Mouse (Mus musculus): ENCODE measurements around the gene Hyal3. TPM values are rescaled to one million over a fixed set of nuclear protein-coding genes. Genes with fewer than 3 reads are reported as not detected.

Hyal3 gene
- polyA plus RNA-seq, 1 experiment from 2014 or later: 1.7 TPM

DNA sequence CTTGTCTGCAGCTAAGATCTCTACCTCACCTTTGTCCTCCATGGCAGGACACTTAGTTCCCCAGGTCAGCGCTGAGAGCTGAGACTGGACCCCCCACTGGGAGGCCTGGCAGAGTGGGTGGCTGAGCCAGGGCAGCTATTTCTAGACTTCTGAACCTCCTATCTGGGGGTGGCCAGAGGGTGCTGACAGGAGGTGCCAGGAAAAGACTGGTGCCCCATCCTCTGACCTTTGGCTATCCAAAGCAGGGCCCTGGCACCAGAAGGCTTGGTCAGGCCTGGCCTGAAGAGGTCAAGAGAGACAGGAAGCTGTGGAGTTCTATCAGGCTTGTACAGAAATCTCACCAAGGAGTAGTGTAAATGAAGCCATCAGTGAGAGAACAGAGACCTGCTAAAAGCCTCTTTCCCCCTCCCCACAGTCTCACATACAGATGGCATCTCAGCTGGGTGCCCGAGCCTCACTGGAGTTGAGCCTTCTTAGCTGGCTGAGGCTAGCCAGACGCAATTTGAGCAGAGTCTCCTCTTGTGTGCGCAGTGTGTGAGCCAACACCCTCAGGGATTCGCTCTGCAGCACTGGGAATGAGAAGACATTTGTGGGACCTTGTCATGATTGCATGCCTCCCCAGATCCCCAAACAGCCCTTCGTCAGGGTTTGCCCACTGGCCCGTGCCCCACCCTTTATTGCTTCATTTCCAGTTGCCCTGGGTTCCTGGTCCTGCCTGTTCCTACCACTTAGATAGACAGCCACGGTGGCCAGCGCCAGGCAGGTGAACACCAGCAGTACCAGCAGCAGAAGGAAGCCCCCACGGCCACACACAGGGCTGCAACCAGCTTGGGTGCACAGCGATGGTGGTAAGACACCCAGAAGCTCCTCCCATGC, 12.7 kb downstream of the Hyal3 start:
- Histone ChIP-seq H3K4me3 (ENCODE audit: low read depth, low read length) (no peak overlapping the region), H3K36me3 (ENCODE audit: insufficient read depth, low read length) (peaks cover 23% of the 10 kb centered on the region), H3K27me3 (replicated peaks; ENCODE audit: insufficient read depth, low read length) (no peaks in the 10 kb centered on the region), H3K9ac (replicated peaks; ENCODE audit: low read depth) (no peak overlapping the region), H3K27ac (ENCODE audit: low read length) (no peak overlapping the region), H3K9me3 (ENCODE audit: low read length) (no peaks in the 10 kb centered on the region), H3K4me1 (ENCODE audit: insufficient read depth, low read depth, low read length) (peaks cover 13% of the 10 kb centered on the region), H3K4me2 (replicated peaks; ENCODE audit: low read depth, low read length) (no peak overlapping the region)
- TF ChIP-seq EP300 (IDR thresholded peaks at IDR 0.05): no peak
- no peak for TF ChIP-seq CTCF (IDR thresholded peaks at IDR 0.05)
- ATAC-seq: no peak
- DNase-seq (ENCODE audit: low spot score): no peak
- WGBS: 84% methylated on average over 11 of the region's 11 CpGs

DNA sequence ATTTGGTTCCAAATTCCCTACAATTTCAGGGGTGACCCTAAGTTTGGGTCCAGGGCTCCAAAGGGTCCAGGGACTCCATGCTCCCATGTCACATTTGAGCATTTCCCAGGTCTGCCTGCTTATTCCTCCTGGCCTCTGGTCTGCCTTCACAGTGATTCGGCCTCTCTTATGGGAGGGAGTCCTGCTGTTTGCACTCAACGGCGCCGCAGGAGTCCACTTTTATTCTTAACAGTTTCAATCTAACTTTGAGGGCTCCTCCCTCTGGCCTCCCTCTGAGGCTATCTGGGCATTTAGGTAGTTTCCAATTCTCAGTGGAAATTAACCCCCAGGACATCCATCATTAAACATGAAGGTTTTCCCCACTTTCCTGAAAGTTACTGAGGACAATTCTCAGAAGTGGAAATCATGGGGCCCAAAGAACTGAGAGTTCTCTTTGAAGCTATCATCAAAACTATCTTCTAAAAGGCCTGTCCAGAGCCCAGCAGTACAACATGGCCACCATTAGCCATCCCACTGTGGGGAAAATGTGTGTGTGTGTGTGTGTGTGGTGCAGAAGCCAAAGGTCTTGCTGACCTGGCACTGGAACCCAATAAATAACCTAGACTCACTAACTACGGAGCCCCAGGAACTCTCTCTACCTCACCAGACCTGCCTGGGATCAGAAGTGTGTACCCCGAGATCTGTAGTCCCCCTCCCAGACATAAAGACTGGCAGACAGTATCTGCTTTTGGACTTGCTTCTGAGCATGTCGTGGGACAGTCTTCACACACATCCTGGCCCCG, 13.9 kb downstream of the Hyal3 start:
- Histone ChIP-seq H3K9ac (replicated peaks; ENCODE audit: low read depth) (no peak overlapping the region), H3K4me3 (ENCODE audit: low read depth, low read length) (no peak overlapping the region), H3K9me3 (ENCODE audit: low read length) (no peaks in the 10 kb centered on the region), H3K4me1 (ENCODE audit: insufficient read depth, low read depth, low read length) (0 out of 2 replicates have a peak, but pooled peaks cover 6% of the 10 kb centered on the region), H3K27me3 (replicated peaks; ENCODE audit: insufficient read depth, low read length) (no peaks in the 10 kb centered on the region), H3K36me3 (ENCODE audit: insufficient read depth, low read length) (peaks cover 23% of the 10 kb centered on the region), H3K4me2 (replicated peaks; ENCODE audit: low read depth, low read length) (no peak overlapping the region), H3K27ac (ENCODE audit: low read length) (no peak overlapping the region)
- DNase-seq (ENCODE audit: low spot score) (no peak), ATAC-seq (no peak)
- 77% methylated on average over 8 of the region's 8 CpGs for WGBS
- TF ChIP-seq EP300 (IDR thresholded peaks at IDR 0.05) (no peak), CTCF (IDR thresholded peaks at IDR 0.05) (no peak)

DNA sequence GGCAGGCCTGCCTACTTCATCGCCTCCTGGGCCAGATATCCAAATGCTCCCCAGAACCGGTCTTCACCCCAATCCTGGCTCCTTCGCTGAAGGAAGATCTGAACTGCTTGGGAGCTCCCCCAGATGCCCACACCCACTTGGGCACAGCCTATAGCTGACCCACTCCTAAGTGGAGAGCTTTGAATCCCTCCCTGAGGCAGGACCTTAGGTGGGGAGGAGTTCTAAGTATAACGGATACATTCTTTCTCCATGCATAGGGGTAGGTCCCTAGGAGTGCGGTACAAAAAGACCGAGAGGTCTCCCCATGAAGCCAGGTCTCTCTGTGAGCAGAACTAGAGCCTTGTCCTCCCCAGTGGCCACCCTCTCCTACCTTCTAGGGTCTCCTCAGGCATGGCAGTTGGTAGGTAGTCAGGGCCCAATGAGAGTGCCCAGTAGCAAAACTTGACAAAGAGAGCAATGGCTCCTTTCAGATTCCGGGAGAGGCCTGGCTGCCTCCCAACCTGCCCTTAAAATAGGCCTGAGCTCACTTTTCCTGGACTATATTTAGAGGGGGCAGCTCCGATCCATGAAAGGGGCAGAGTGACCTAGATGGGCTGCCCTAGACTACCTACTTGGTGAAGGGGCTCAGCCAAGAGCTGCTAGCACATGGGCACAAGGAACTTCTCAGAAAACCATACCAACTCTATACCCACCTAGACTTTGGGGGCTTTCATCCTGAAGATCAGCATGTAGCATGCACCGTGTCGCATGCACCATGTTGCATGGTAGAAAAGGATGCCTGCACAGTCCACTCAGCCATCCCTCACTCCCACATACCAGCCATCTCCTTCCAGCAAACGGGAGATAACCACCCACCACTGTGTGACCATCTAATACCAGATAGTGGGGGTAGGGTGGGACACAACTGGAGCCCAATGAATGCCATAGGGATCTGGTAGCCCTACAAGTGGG, 16.3 kb downstream of the Hyal3 start:
- Histone ChIP-seq H3K36me3 (ENCODE audit: insufficient read depth, low read length) (peaks cover 12% of the 10 kb centered on the region; the same call in 1 of the 2 replicates), H3K27ac (ENCODE audit: low read length) (no peak overlapping the region), H3K4me3 (ENCODE audit: low read depth, low read length) (no peak overlapping the region), H3K9me3 (ENCODE audit: low read length) (no peaks in the 10 kb centered on the region), H3K4me2 (replicated peaks; ENCODE audit: low read depth, low read length) (no peak overlapping the region), H3K9ac (replicated peaks; ENCODE audit: low read depth) (no peak overlapping the region), H3K27me3 (replicated peaks; ENCODE audit: insufficient read depth, low read length) (no peaks in the 10 kb centered on the region), H3K4me1 (ENCODE audit: insufficient read depth, low read depth, low read length) (0 out of 2 replicates have a peak, but pooled peaks cover 3% of the 10 kb centered on the region)
- 78% methylated on average over 11 of the region's 11 CpGs for WGBS
- DNase-seq (ENCODE audit: low spot score) (no peak), ATAC-seq (peak; percentile 25)
- no peak for TF ChIP-seq EP300 (IDR thresholded peaks at IDR 0.05)
- TF ChIP-seq CTCF (IDR thresholded peaks at IDR 0.05): no peak

DNA sequence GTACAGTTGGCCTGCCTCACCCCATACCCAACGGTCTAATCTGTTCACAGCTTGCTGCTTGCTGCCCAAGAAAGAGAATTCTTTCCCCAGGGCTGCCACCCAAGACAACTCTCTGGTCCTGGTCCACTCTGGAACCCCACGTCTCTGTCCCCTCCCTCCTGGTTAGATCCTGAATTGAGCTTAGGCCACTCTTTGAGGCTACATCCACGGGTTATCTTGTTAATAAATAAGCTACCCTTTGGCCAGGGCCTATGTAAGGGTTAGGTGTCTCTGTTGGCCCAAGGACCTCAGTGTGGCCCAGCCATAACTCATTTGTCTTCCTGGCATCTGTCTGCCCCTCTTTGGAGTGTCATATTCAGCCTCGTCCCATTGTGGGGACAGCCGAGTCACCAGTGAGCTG, 17.8 kb downstream of the Hyal3 start:
- H3K36me3 ChIP-seq (ENCODE audit: insufficient read depth, low read length): no peaks in the 10 kb centered on the region
- H3K4me1 ChIP-seq (ENCODE audit: insufficient read depth, low read depth, low read length): 0 out of 2 replicates have a peak, but pooled peaks cover 3% of the 10 kb centered on the region
- no peak overlapping the region for H3K9ac ChIP-seq (replicated peaks; ENCODE audit: low read depth)
- ATAC-seq (no peak), DNase-seq (ENCODE audit: low spot score) (no peak)
- no peak overlapping the region for H3K4me2 ChIP-seq (replicated peaks; ENCODE audit: low read depth, low read length)
- H3K9me3 ChIP-seq (ENCODE audit: low read length): no peaks in the 10 kb centered on the region
- no peak overlapping the region for H3K4me3 ChIP-seq (ENCODE audit: low read depth, low read length)
- H3K27ac ChIP-seq (ENCODE audit: low read length): no peak overlapping the region
- H3K27me3 ChIP-seq (replicated peaks; ENCODE audit: insufficient read depth, low read length): no peaks in the 10 kb centered on the region
- 65% methylated on average over 5 of the region's 5 CpGs for WGBS
- no peak for TF ChIP-seq CTCF (IDR thresholded peaks at IDR 0.05)
- no peak for TF ChIP-seq EP300 (IDR thresholded peaks at IDR 0.05)

DNA sequence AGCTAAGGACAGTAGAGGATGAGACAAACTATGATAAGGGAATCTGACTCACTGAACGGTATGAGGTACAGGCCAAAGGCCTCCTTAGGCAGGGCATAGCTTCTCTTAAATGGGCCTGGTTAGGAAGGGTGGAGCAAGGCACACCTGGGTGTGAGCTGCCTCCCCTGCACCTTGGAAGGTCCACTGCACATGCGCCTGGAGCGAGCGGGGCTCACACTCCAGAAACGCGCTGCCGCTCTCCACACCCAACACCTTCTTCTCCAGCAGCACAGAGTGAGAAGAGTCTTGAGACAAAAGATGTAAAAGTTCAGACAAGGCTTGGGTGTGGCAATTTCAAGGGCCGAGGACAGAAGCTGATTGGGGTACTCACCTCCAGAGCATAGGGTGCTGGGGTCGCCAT, 18.8 kb downstream of the Hyal3 start:
- Histone ChIP-seq H3K27me3 (replicated peaks; ENCODE audit: insufficient read depth, low read length) (no peaks in the 10 kb centered on the region), H3K9ac (replicated peaks; ENCODE audit: low read depth) (no peak overlapping the region)
- 81% methylated on average over 9 of the region's 9 CpGs for WGBS

More for the DNA sequence above, 18.8 kb downstream of the Hyal3 start:
- H3K4me2 ChIP-seq (replicated peaks; ENCODE audit: low read depth, low read length): no peak overlapping the region
- 0 out of 2 replicates have a peak, but pooled peaks cover 3% of the 10 kb centered on the region for H3K4me1 ChIP-seq (ENCODE audit: insufficient read depth, low read depth, low read length)
- TF ChIP-seq EP300 (IDR thresholded peaks at IDR 0.05) (no peak), CTCF (IDR thresholded peaks at IDR 0.05) (no peak)
- H3K4me3 ChIP-seq (ENCODE audit: low read depth, low read length): no peak overlapping the region
- no peak for DNase-seq (ENCODE audit: low spot score)
- no peak for ATAC-seq
- H3K27ac ChIP-seq (ENCODE audit: low read length): no peak overlapping the region
- no peaks in the 10 kb centered on the region for H3K9me3 ChIP-seq (ENCODE audit: low read length)
- H3K36me3 ChIP-seq (ENCODE audit: insufficient read depth, low read length): no peaks in the 10 kb centered on the region

Measured in lung, postnatal 0 days (tissue).